Mouse (Mus musculus) kidney, adult 2 months (tissue): ENCODE data around the gene Alk.

ENCODE experiments used
- CTCF ChIP-seq: fragments of 200-500 bp; conservative IDR thresholded peaks from 2 replicates; pipeline ENCODE4 v1.5.1; 2011; ENCODE audit warnings: low read depth, mild to moderate bottlenecking, control low read depth, low read length, moderate library complexity, mixed read lengths; ENCODE audit not compliant: insufficient read depth, insufficient read length
- POLR2A ChIP-seq: fragments of 200-500 bp; IDR thresholded peaks from one replicate; pipeline ENCODE4 v1.6.1; 2011; ENCODE audit warnings: low read depth, low read length, control low read depth

DNA sequence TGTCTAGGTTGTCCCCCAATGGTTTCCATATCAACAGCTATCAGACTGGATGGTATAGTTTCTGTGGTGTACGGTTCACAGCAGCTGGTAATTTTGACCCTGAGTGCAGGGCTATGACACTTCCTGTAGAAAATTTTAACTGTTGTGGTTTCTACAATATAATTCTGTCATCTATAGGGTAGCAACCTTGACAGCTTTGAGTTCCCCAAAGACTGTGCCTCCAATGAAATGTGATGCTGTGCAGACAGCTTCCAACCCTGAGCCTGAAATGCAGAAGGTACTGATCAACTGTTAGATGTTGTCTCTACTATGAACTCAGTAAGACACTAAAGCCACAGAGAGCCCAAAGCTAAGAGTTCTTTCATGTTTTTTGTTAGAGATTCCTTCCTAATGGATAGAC lies 532.6 kb downstream of the Alk start:
- TF ChIP-seq CTCF, result no peak
- no peak for TF ChIP-seq POLR2A
